Mouse (Mus musculus) neural tube, embryonic 11.5 days (tissue): Measurements from ENCODE around the gene Ints4. TPM values are rescaled to one million over a fixed set of nuclear protein-coding genes. Genes with fewer than 3 reads are reported as not detected.
A peak's percentile ranks its signal among the peaks of the same experiment; 100 is the strongest.
"Not testable (repeated sequence)": the region's sequence is repeated elsewhere in the genome, so short reads cannot be mapped to it uniquely, and the experiment has no call there.

Experiments used
- ATAC-seq: fragments of 200-750 bp; cut with Nextera tagmentation; 2 replicates; pipeline ENCODE4 v1.8.0; 2017; ENCODE audit warnings: moderate number of reproducible peaks, mild to moderate bottlenecking, moderate TSS enrichment, moderate library complexity; ENCODE audit not compliant: insufficient read depth, low FRiP score, low TSS enrichment
- DNase-seq: peaks from one replicate; pipeline ENCODE4 v3.0.0-alpha.2; 2015; ENCODE audit warnings: low spot score
- H3K27ac ChIP-seq: fragments of 300-500 bp; sonication (generic); 2 replicates; pipeline ENCODE4 v1.5.1; 2014; ENCODE audit warnings: low read depth, mild to moderate bottlenecking, low read length
- H3K27me3 ChIP-seq: fragments of 300-500 bp; sonication (generic); 2 replicates; pipeline ENCODE4 v1.6.1; 2014; ENCODE audit warnings: mild to moderate bottlenecking, low read length, mixed read lengths; ENCODE audit not compliant: control insufficient read depth, insufficient read depth
- H3K36me3 ChIP-seq: fragments of 300-500 bp; sonication (generic); 2 replicates; pipeline ENCODE4 v1.6.1; 2014; ENCODE audit warnings: mild to moderate bottlenecking, low read length, moderate library complexity, mixed read lengths; ENCODE audit not compliant: control insufficient read depth, insufficient read depth
- H3K4me1 ChIP-seq: fragments of 300-500 bp; sonication (generic); 2 replicates; pipeline ENCODE4 v1.6.1; 2014; ENCODE audit warnings: low read length, mixed read lengths; ENCODE audit not compliant: control insufficient read depth, insufficient read depth
- H3K4me2 ChIP-seq: fragments of 300-500 bp; sonication (generic); 2 replicates; pipeline ENCODE4 v1.6.1; 2014; ENCODE audit warnings: low read depth, mild to moderate bottlenecking, moderate library complexity
- H3K4me3 ChIP-seq: fragments of 300-500 bp; sonication (generic); 2 replicates; pipeline ENCODE4 v1.5.1; 2014; ENCODE audit warnings: low read depth, low read length
- H3K9ac ChIP-seq: fragments of 300-500 bp; sonication (generic); 2 replicates; pipeline ENCODE4 v1.6.1; 2014; ENCODE audit warnings: mild to moderate bottlenecking, low read length
- H3K9me3 ChIP-seq: fragments of 300-500 bp; sonication (generic); 2 replicates; pipeline ENCODE4 v1.6.1; 2016; ENCODE audit warnings: low read length; ENCODE audit not compliant: control insufficient read depth
- WGBS: fragments of 180-500 bp; shearing (Covaris S2); extraction: QIAGEN DNeasy Blood & Tissue Kit; methylation state at CpG from one replicate; pipeline ENCODE4 v1.1.7; 2014; 5-methylcytosine and 5-hydroxymethylcytosine counted together
- polyA plus RNA-seq: library from polyadenylated mRNA; unstranded; fragments of >200 nt; fragmentation: Nextera tagmentation; extraction: Ambion mirVana; gene quantifications from 2 replicates; pipeline ENCODE4 v1.2.1, GENCODE M21; 2014

The Ints4 gene
- 65.2 and 66.6 TPM in 2 replicates for polyA plus RNA-seq

- Histone ChIP-seq H3K9ac (peak within 1 kb of the TSS; percentile 85), H3K4me2 (peak within 1 kb of the TSS; percentile 91), H3K27me3 (no peaks in the 10 kb centered on the region), H3K4me3 (peak within 1 kb of the TSS; percentile 75), H3K4me1 (peaks cover 4% of the 10 kb centered on the region; the same call in 1 of the 2 replicates), H3K36me3 (0 out of 2 replicates have a peak, but pooled peaks cover 2% of the 10 kb centered on the region), H3K9me3 (no peaks in the 10 kb centered on the region), H3K27ac (0 out of 2 replicates have a peak within 1 kb of the TSS, but pooled peaks have one; percentile 35)
- DNase-seq (peak; percentile 88), ATAC-seq (peak; percentile 98)
- under 1% methylated on average over 24 of the region's 24 CpGs for WGBS
Observed at GRCm38 (mm10) chr7:97480821-97481339, at the start of gene Ints4. Ints4 (plus strand) TSS chr7:97480956.

- not testable (repeated sequence) for H3K4me2 ChIP-seq, H3K9ac ChIP-seq, H3K27ac ChIP-seq, H3K9me3 ChIP-seq, H3K36me3 ChIP-seq, DNase-seq, H3K4me3 ChIP-seq, H3K27me3 ChIP-seq, ATAC-seq
- 84% methylated on average over 3 of the region's 3 CpGs for WGBS
- H3K4me1 ChIP-seq, result peaks cover 10% of the 10 kb centered on the region
Observed at GRCm38 (mm10) chr7:97433517-97433916, 47.2 kb upstream of the Ints4 start.

GRCm38 (mm10) chr7:97434517-97434916 is 46.2 kb upstream of the Ints4 start:
- DNase-seq, result no peak

GRCm38 (mm10) chr7:97438986-97439385 is 41.8 kb upstream of the Ints4 start:
- ATAC-seq, result no peak
- H3K4me1 ChIP-seq, result no peaks in the 10 kb centered on the region
- no peak overlapping the region for H3K9ac ChIP-seq
- DNase-seq, result no peak
- no peaks in the 10 kb centered on the region for H3K9me3 ChIP-seq
- no peak overlapping the region for H3K4me3 ChIP-seq
- H3K36me3 ChIP-seq, result no peaks in the 10 kb centered on the region
- H3K27me3 ChIP-seq, result no peaks in the 10 kb centered on the region
- H3K4me2 ChIP-seq, result no peak overlapping the region
- H3K27ac ChIP-seq, result no peak overlapping the region

More at GRCm38 (mm10) chr7:97434517-97434916, 46.2 kb upstream of the Ints4 start:
- no peak for ATAC-seq
- Histone ChIP-seq H3K27me3 (no peaks in the 10 kb centered on the region), H3K27ac (no peak overlapping the region), H3K4me2 (no peak overlapping the region), H3K9me3 (no peaks in the 10 kb centered on the region), H3K4me3 (no peak overlapping the region), H3K9ac (no peak overlapping the region), H3K4me1 (peaks cover 7% of the 10 kb centered on the region), H3K36me3 (no peaks in the 10 kb centered on the region)
- WGBS, result 88% methylated on average over 10 of the region's 10 CpGs

- no peak overlapping the region for H3K9ac ChIP-seq
- DNase-seq (no peak), ATAC-seq (peak; percentile 77; the same call in 1 of the 2 replicates)
- H3K27me3 ChIP-seq, result no peaks in the 10 kb centered on the region
- H3K9me3 ChIP-seq, result no peaks in the 10 kb centered on the region
- no peak overlapping the region for H3K4me3 ChIP-seq
- 58% methylated on average over 6 of the region's 6 CpGs for WGBS
- no peaks in the 10 kb centered on the region for H3K36me3 ChIP-seq
- no peak overlapping the region for H3K4me2 ChIP-seq
- peak overlapping the region; percentile 39; the same call in 1 of the 2 replicates for H3K27ac ChIP-seq
- H3K4me1 ChIP-seq, result no peaks in the 10 kb centered on the region
Observed at GRCm38 (mm10) chr7:97446171-97446925, 34.4 kb upstream of the Ints4 start.

GRCm38 (mm10) chr7:97447050-97447531 is 33.7 kb upstream of the Ints4 start:
- peak; percentile 69; the same call in 1 of the 2 replicates for ATAC-seq
- WGBS, result 53% methylated on average over 6 of the region's 6 CpGs
- H3K4me2 ChIP-seq, result no peak overlapping the region
- no peaks in the 10 kb centered on the region for H3K27me3 ChIP-seq
- no peak overlapping the region for H3K4me3 ChIP-seq
- H3K9me3 ChIP-seq, result no peaks in the 10 kb centered on the region
- no peak overlapping the region for H3K9ac ChIP-seq
- peak overlapping the region; percentile 39; the same call in 1 of the 2 replicates for H3K27ac ChIP-seq
- no peaks in the 10 kb centered on the region for H3K36me3 ChIP-seq
- H3K4me1 ChIP-seq, result no peaks in the 10 kb centered on the region
- no peak for DNase-seq

- H3K4me3 ChIP-seq, H3K27ac ChIP-seq, H3K9ac ChIP-seq, H3K4me2 ChIP-seq, H3K9me3 ChIP-seq, H3K4me1 ChIP-seq, H3K36me3 ChIP-seq, H3K27me3 ChIP-seq, DNase-seq, ATAC-seq: not testable (repeated sequence)
- WGBS, result 91% methylated on average over 2 of the region's 2 CpGs
Observed at GRCm38 (mm10) chr7:97451023-97451422, 29.7 kb upstream of the Ints4 start, which contains the start of gene Kctd14. Kctd14 (plus strand) TSS chr7:97451323.

GRCm38 (mm10) chr7:97452196-97452595 is 28.6 kb upstream of the Ints4 start:
- Histone ChIP-seq H3K4me2 (no peak overlapping the region), H3K27me3 (no peaks in the 10 kb centered on the region), H3K36me3 (no peaks in the 10 kb centered on the region), H3K4me1 (peaks cover 6% of the 10 kb centered on the region; the same call in 1 of the 2 replicates), H3K9ac (no peak overlapping the region), H3K9me3 (no peaks in the 10 kb centered on the region), H3K27ac (no peak overlapping the region), H3K4me3 (no peak overlapping the region)
- no peak for ATAC-seq
- WGBS, result 88% methylated on average over 6 of the region's 6 CpGs
- DNase-seq, result no peak
